Mouse (Mus musculus) MEL (cell line): ENCODE measurements around the gene Slc23a2. TPM values are rescaled to one million over a fixed set of nuclear protein-coding genes. Genes with fewer than 3 reads are reported as not detected.

ENCODE experiments used
- DNase-seq: peaks from one replicate; pipeline ENCODE4 v3.0.0; 2011; ENCODE audit warnings: low read depth, low spot score
- H3K27ac ChIP-seq: 2 replicates; pipeline ENCODE4 v1.5.1; 2012; ENCODE audit warnings: low read depth, mild to moderate bottlenecking, control low read depth, low read length, moderate library complexity; ENCODE audit not compliant: control insufficient read depth
- H3K27me3 ChIP-seq, 2 experiments: fragments of 150-350 bp in 1 of 2; sonication (generic) in 1 of 2; 2 replicates each; pipeline ENCODE4 v1.6.1; 2012; ENCODE audit warnings: low read length in 2 of 2, mild to moderate bottlenecking in 2 of 2, improper control_type of control experiment in 1 of 2, moderate library complexity in 1 of 2; ENCODE audit not compliant: insufficient read depth in 2 of 2, control insufficient read depth in 1 of 2
- H3K36me3 ChIP-seq, 2 experiments: 2 replicates each; pipeline ENCODE4 v1.6.1; 2012 to 2014; ENCODE audit warnings: low read length in 2 of 2, improper control_type of control experiment in 1 of 2, inconsistent platforms in 1 of 2, mild to moderate bottlenecking in 1 of 2; ENCODE audit not compliant: insufficient read depth in 2 of 2, control insufficient read depth in 1 of 2
- H3K4me1 ChIP-seq, 2 experiments: fragments of 150-350 bp in 1 of 2; sonication (generic) in 1 of 2; 2 replicates each; pipeline ENCODE4 v1.6.1; 2012; ENCODE audit warnings: low read length in 2 of 2, improper control_type of control experiment in 1 of 2, mild to moderate bottlenecking in 1 of 2; ENCODE audit not compliant: insufficient read depth in 2 of 2, control insufficient read depth in 1 of 2
- H3K4me3 ChIP-seq, 2 experiments: fragments of 150-350 bp in 1 of 2; sonication (generic) in 1 of 2; 2 replicates each; pipeline ENCODE4 v1.5.1; 2012; ENCODE audit warnings: low read depth in 2 of 2, low read length in 2 of 2, mild to moderate bottlenecking in 2 of 2, moderate library complexity in 2 of 2, control low read depth in 1 of 2, improper control_type of control experiment in 1 of 2; ENCODE audit not compliant: control insufficient read depth in 1 of 2, insufficient read depth in 1 of 2
- H3K79me2 ChIP-seq: 2 replicates; pipeline ENCODE4 v1.6.1; 2012; ENCODE audit warnings: mild to moderate bottlenecking, low read length, moderate library complexity; ENCODE audit not compliant: control insufficient read depth, poor library complexity, insufficient read depth
- H3K9ac ChIP-seq: 2 replicates; pipeline ENCODE4 v1.6.1; 2012; ENCODE audit warnings: low read depth, mild to moderate bottlenecking, control low read depth, low read length, moderate library complexity; ENCODE audit not compliant: control insufficient read depth, poor library complexity, severe bottlenecking
- H3K9me3 ChIP-seq: fragments of 150-350 bp; sonication (generic); replicated peaks from 2 replicates; pipeline ENCODE4 v1.6.1; 2012; ENCODE audit warnings: mild to moderate bottlenecking, low read length, improper control_type of control experiment, moderate library complexity; ENCODE audit not compliant: insufficient read depth
- CTCF ChIP-seq, 3 experiments: IDR thresholded peaks in 2 of 3; conservative IDR thresholded peaks in 1 of 3; 2 replicates each; pipeline ENCODE4 v1.5.1; 2011 to 2012; ENCODE audit warnings: low read length in 3 of 3, low read depth in 2 of 3, mild to moderate bottlenecking in 2 of 3, improper control_type of control experiment in 1 of 3, inconsistent platforms in 1 of 3, mixed read lengths in 1 of 3, moderate library complexity in 1 of 3; ENCODE audit not compliant: control insufficient read depth in 1 of 3, insufficient read depth in 1 of 3, poor library complexity in 1 of 3, severe bottlenecking in 1 of 3
- E2F4 ChIP-seq: IDR thresholded peaks from 2 replicates; pipeline ENCODE4 v1.6.1; 2011; ENCODE audit warnings: low read depth, low read length, improper control_type of control experiment, borderline replicate concordance
- EP300 ChIP-seq, 2 experiments: IDR thresholded peaks; 2 replicates each; pipeline ENCODE4 v1.6.1; 2011; ENCODE audit warnings: improper control_type of control experiment in 2 of 2, low read length in 2 of 2, low read depth in 1 of 2, mild to moderate bottlenecking in 1 of 2
- ETS1 ChIP-seq: IDR thresholded peaks from 2 replicates; pipeline ENCODE4 v1.6.1; 2012; ENCODE audit warnings: low read depth, mild to moderate bottlenecking, inconsistent platforms, low read length, improper control_type of control experiment, moderate library complexity
- GABPA ChIP-seq: IDR thresholded peaks from 2 replicates; pipeline ENCODE4 v1.6.1; 2012; ENCODE audit warnings: low read depth, mild to moderate bottlenecking, inconsistent platforms, low read length, improper control_type of control experiment, moderate library complexity
- GATA1 ChIP-seq: IDR thresholded peaks from 2 replicates; pipeline ENCODE4 v1.6.1; 2011; ENCODE audit warnings: low read depth, low read length, improper control_type of control experiment
- KAT2A ChIP-seq: conservative IDR thresholded peaks from 2 replicates; pipeline ENCODE4 v1.6.1; 2012; ENCODE audit warnings: low read depth, low read length, improper control_type of control experiment, inconsistent platforms
- MAFK ChIP-seq: IDR thresholded peaks from 2 replicates; pipeline ENCODE4 v1.6.1; 2011; ENCODE audit warnings: low read depth, mild to moderate bottlenecking, low read length, improper control_type of control experiment, borderline replicate concordance
- NELFE ChIP-seq: IDR thresholded peaks from 2 replicates; pipeline ENCODE4 v1.6.1; 2011; ENCODE audit warnings: low read depth, low read length, improper control_type of control experiment
- NRF1 ChIP-seq: IDR thresholded peaks from 2 replicates; pipeline ENCODE4 v1.6.1; 2014; ENCODE audit warnings: low read depth, mild to moderate bottlenecking, inconsistent platforms, low read length, improper control_type of control experiment, moderate library complexity; ENCODE audit not compliant: poor library complexity, insufficient read depth, severe bottlenecking
- TAL1 ChIP-seq: IDR thresholded peaks from 2 replicates; pipeline ENCODE4 v1.6.1; 2012; ENCODE audit warnings: mild to moderate bottlenecking, inconsistent platforms, low read length, moderate library complexity, mixed read lengths
- TBP ChIP-seq: IDR thresholded peaks from 2 replicates; pipeline ENCODE4 v1.8.0; 2011; ENCODE audit warnings: low read depth, low read length, improper control_type of control experiment
- TCF12 ChIP-seq: IDR thresholded peaks from 2 replicates; pipeline ENCODE4 v1.6.1; 2014; ENCODE audit warnings: low read depth, mild to moderate bottlenecking, inconsistent platforms, low read length, improper control_type of control experiment, moderate library complexity
- UBTF ChIP-seq: IDR thresholded peaks from 2 replicates; pipeline ENCODE4 v1.6.1; 2012; ENCODE audit warnings: low read depth, mild to moderate bottlenecking, inconsistent platforms, low read length, improper control_type of control experiment, moderate library complexity, borderline replicate concordance; ENCODE audit not compliant: insufficient read depth
- USF1 ChIP-seq: IDR thresholded peaks from 2 replicates; pipeline ENCODE4 v1.6.1; 2014; ENCODE audit warnings: low read depth, mild to moderate bottlenecking, inconsistent platforms, low read length, improper control_type of control experiment, moderate library complexity
- polyA plus RNA-seq, 2 experiments: library from polyadenylated mRNA; stranded (reverse) in 1 of 2; unstranded in 1 of 2; fragments of >175 nt in 1 of 2; fragments of >200 nt in 1 of 2; gene quantifications; 2 replicates each; pipeline versions ENCODE4 v1.2.1 to v1.2.4; 2012; ENCODE audit warnings: low replicate concordance in 2 of 2, low read depth in 1 of 2; ENCODE audit not compliant: insufficient read length in 2 of 2, insufficient read depth in 1 of 2, missing spikeins in 1 of 2
- total RNA-seq: library from RNA; depleted of rRNA; stranded (reverse); fragments of 300-350 nt; gene quantifications from 2 replicates; pipeline ENCODE4 v1.2.3, GENCODE M21; 2012

Gene Slc23a2
- total and polyA plus RNA-seq, 3 experiments, result 7.9 to 10.3 TPM; not detected in 1

GRCm38 (mm10) chr2:132094441-132095230 is 50.3 kb downstream of the Slc23a2 start:
- Histone ChIP-seq H3K9ac (peak overlapping the region; percentile 37), H3K4me1 (peaks cover 7 to 21% of the 10 kb centered on the region in 2 experiments; a peak in 2 of 4 replicates), H3K36me3 (peaks cover 0 to 15% of the 10 kb centered on the region in 2 experiments; a peak in 3 of 4 replicates), H3K27me3 (no peaks in the 10 kb centered on the region), H3K9me3 (no peaks in the 10 kb centered on the region), H3K4me3 (peak overlapping the region; percentile 7 to 30), H3K27ac (peak overlapping the region; percentile 21), H3K79me2 (no peaks in the 10 kb centered on the region)
- DNase-seq, result peak; percentile 86
- peak; percentile 45; the same call in 1 of the 2 replicates for TF ChIP-seq NRF1
- peak in 1 of 2 experiments; percentile 44; a peak in 2 of 4 replicates for TF ChIP-seq EP300 (IDR thresholded peaks at IDR 0.05; ENCODE audit: low read depth in 1 of 2, low read length in 2 of 2)
- 0 out of 2 replicates have a peak, but pooled peaks have one; percentile 7 for TF ChIP-seq GATA1
- TF ChIP-seq KAT2A, result no peak
- no peak for TF ChIP-seq NELFE
- TF ChIP-seq CTCF (IDR thresholded peaks at IDR 0.05 in 2 of 3, conservative IDR thresholded peaks at IDR 0.05 in 1 of 3; ENCODE audit: control insufficient read depth in 1 of 3, insufficient read depth in 1 of 3, low read depth in 2 of 3, low read length in 3 of 3, poor library complexity in 1 of 3, severe bottlenecking in 1 of 3), result peak; percentile 6 to 21 (median 12); a peak in 2 of 6 replicates
- TF ChIP-seq ETS1, result peak; percentile 30; the same call in 1 of the 2 replicates
- TF ChIP-seq TBP, result peak; percentile 42; the same call in 1 of the 2 replicates
- no peak for TF ChIP-seq UBTF

GRCm38 (mm10) chr2:132093739-132094138 is 51.2 kb downstream of the Slc23a2 start:
- H3K27ac ChIP-seq, result no peak overlapping the region
- TF ChIP-seq MAFK (no peak), USF1 (no peak), E2F4 (no peak), CTCF (IDR thresholded peaks at IDR 0.05 in 2 of 3, conservative IDR thresholded peaks at IDR 0.05 in 1 of 3; ENCODE audit: control insufficient read depth in 1 of 3, insufficient read depth in 1 of 3, low read depth in 2 of 3, low read length in 3 of 3, poor library complexity in 1 of 3, severe bottlenecking in 1 of 3) (no peak), TAL1 (no peak), TCF12 (no peak), EP300 (IDR thresholded peaks at IDR 0.05; ENCODE audit: low read depth in 1 of 2, low read length in 2 of 2) (no peak), GABPA (no peak)
- no peaks in the 10 kb centered on the region for H3K9me3 ChIP-seq
- H3K36me3 ChIP-seq, result peaks cover 0 to 15% of the 10 kb centered on the region in 2 experiments; a peak in 3 of 4 replicates
- no peak overlapping the region for H3K9ac ChIP-seq
- H3K4me1 ChIP-seq, result peaks cover 7 to 21% of the 10 kb centered on the region in 2 experiments; a peak in 2 of 4 replicates
- H3K4me3 ChIP-seq, result no peak overlapping the region
- DNase-seq, result no peak
- no peaks in the 10 kb centered on the region for H3K79me2 ChIP-seq
- no peaks in the 10 kb centered on the region for H3K27me3 ChIP-seq
